Mouse (Mus musculus) E14TG2a.4 (cell line): ENCODE measurements around the gene Rab8a.

Experiments
- CTCF ChIP-seq: conservative IDR thresholded peaks from 2 replicates; pipeline ENCODE4 v1.5.1; 2014; ENCODE audit warnings: low read length
- NANOG ChIP-seq: IDR thresholded peaks from 2 replicates; pipeline ENCODE4 v1.6.1; 2014; ENCODE audit warnings: borderline replicate concordance, low read length, mixed read lengths

DNA sequence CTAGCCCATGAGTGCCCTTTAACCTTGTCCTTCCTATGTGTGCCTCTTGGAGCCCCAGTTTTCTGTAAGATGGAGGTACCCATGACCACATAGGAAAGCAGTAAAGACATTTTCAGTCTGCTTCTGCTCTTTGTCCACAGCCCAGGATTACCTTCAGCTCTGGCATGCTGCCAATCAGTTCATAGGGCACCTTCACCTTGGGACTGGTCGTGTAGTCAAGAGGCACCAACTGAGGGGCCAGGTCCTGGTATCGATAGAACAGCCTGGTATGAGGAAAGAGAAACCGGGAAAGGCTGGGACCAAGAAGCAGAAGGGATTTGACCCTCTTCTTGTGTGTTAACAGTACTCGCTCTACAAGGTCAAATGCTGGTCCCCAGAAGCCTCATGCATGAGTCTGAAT, 49.2 kb downstream of the Rab8a start:
- TF ChIP-seq CTCF (no peak), NANOG (no peak)
